Mouse (Mus musculus): ENCODE results near the gene 4930519P11Rik. TPM values are rescaled to one million over a fixed set of nuclear protein-coding genes. Genes with fewer than 3 reads are reported as not detected.

Gene 4930519P11Rik
- polyA plus RNA-seq, 1 experiment from 2014 or later: 0.60 TPM

DNA sequence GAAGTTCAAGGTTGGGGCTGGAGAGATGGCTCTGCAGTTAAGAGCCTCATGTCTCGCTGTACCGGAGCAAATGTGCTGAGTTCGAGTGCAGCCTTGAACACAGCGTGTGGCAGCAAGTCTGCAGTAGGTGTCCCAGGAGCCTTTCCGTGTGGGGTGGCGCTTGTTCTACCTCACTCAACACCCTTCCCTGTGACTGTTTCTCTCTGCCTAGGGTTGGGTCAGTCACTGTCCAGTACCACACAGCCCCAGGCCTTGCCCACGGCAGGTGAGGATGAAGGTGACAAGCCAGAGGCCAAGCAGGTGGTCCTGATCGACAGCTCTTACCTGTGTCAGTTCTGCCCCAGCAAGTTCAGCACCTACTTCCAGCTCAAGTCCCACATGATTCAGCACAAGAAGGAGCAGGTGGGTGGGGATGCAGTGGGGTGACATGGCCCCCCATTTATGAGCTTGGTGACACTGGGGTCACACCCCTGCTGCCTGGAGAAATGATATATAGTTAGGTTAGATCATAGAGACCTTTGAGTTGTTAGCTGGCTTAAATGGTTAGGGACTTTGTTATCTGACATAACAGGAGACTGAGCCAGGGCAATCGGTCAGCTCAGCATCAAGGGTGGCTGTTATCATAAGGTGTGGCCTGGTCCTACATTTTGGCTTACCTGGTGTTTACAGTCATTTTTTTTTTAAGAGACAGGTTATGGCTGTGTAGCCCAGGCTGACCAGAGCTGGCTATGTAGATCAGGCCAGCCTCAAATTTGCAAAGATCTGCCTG is 20.8 kb upstream of the 4930519P11Rik start:
- H3K4me2 ChIP-seq: no peak overlapping the region
- 94% methylated on average over 9 of the region's 9 CpGs for WGBS
- DNase-seq (ENCODE audit: low spot score, missing footprints): no peak

DNA sequence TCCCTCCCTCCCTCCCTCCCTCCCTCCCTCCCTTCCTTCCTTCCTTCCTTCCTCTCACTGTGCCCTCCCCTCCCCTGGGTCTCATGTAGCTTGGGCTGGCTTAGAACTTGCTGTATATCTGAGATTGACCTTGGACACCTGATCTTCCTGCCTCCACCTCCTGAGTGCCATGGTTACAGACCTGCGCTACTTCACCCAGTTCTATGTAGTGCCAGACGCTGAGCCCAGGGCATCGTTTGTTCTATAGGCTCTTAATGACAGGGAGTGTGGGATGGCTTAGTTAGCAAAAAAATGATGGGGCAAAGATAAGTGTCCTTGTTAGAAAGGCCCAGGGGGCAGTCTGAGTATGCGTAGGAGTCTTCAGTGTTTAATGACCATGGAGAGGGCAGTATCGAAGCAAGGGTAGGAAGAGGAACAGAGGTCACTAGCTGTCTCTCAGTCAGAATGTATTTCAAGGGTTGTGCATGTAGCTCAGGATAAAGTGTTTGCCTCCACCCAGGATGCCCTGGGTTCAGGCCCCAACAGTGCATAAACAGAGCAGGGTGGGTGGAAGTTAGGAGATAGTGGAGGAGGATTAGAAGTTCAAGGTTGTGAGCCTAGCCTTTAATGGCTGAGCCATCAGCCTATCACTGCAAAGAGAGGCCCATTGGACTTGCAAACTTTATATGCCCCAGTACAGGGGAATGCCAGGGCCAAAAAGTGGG is 20.0 kb upstream of the 4930519P11Rik start:
- no peak overlapping the region for H3K27ac ChIP-seq (ENCODE audit: low read depth, low read length)
- no peak overlapping the region for H3K4me3 ChIP-seq (ENCODE audit: low read depth, low read length)
- DNase-seq (ENCODE audit: low spot score, missing footprints): no peak
- ATAC-seq (ENCODE audit: low FRiP score): no peak
- H3K4me2 ChIP-seq: no peak overlapping the region
- no peaks in the 10 kb centered on the region for H3K27me3 ChIP-seq (ENCODE audit: control insufficient read depth, insufficient read depth, low read length)
- 95% methylated on average over 5 of the region's 5 CpGs for whole genome bisulfite sequencing
- peaks cover 3% of the 10 kb centered on the region; the same call in 1 of the 2 replicates for H3K9me3 ChIP-seq (ENCODE audit: control insufficient read depth, low read length)
- peaks cover 8% of the 10 kb centered on the region for H3K36me3 ChIP-seq (ENCODE audit: control insufficient read depth, insufficient read depth, low read length)
- H3K4me1 ChIP-seq (ENCODE audit: control insufficient read depth, insufficient read depth, low read length): no peaks in the 10 kb centered on the region
- no peak overlapping the region for H3K9ac ChIP-seq (ENCODE audit: low read length)

More for the DNA sequence above, 20.8 kb upstream of the 4930519P11Rik start:
- H3K9me3 ChIP-seq (ENCODE audit: control insufficient read depth, low read length): peaks cover 7% of the 10 kb centered on the region; the same call in 1 of the 2 replicates
- H3K4me1 ChIP-seq (ENCODE audit: control insufficient read depth, insufficient read depth, low read length): no peaks in the 10 kb centered on the region
- H3K36me3 ChIP-seq (ENCODE audit: control insufficient read depth, insufficient read depth, low read length): peaks cover 12% of the 10 kb centered on the region
- H3K27me3 ChIP-seq (ENCODE audit: control insufficient read depth, insufficient read depth, low read length): no peaks in the 10 kb centered on the region
- H3K27ac ChIP-seq (ENCODE audit: low read depth, low read length): no peak overlapping the region
- no peak overlapping the region for H3K9ac ChIP-seq (ENCODE audit: low read length)
- ATAC-seq (ENCODE audit: low FRiP score): no peak
- H3K4me3 ChIP-seq (ENCODE audit: low read depth, low read length): no peak overlapping the region

DNA sequence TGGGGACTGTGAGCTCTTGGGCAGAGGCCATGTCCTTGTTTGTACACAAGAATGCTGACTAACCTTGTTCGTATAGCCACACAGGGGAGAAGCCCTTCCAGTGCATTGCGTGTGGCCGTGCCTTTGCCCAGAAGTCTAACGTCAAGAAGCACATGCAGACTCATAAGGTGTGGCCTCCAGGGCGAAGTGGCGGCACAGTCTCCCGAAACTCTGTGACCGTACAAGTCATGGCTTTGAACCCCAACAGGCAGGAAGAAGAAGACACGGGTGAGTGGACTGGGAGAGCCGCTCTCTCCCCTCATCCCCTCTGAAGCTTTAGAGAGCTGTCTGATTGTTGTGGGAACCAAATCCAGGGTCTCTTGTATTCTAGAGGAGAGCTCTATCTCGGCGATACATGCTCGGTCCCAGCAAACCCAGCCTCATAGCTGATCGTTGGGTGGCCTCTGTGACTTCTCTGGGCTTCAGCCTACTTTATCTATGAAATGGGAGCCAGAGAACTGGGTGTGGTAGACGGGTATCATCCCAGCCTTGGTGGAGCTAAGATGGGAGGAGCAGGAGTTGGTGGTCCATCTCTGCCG is 19.1 kb upstream of the 4930519P11Rik start:
- 0 out of 2 replicates have a peak, but pooled peaks cover 2% of the 10 kb centered on the region for H3K36me3 ChIP-seq (ENCODE audit: control insufficient read depth, insufficient read depth, low read length)
- no peak overlapping the region for H3K27ac ChIP-seq (ENCODE audit: low read depth, low read length)
- H3K4me1 ChIP-seq (ENCODE audit: control insufficient read depth, insufficient read depth, low read length): no peaks in the 10 kb centered on the region
- ATAC-seq (ENCODE audit: low FRiP score) (no peak), DNase-seq (ENCODE audit: low spot score, missing footprints) (no peak)
- 91% methylated on average over 16 of the region's 16 CpGs for WGBS
- no peak overlapping the region for H3K4me3 ChIP-seq (ENCODE audit: low read depth, low read length)
- no peaks in the 10 kb centered on the region for H3K9me3 ChIP-seq (ENCODE audit: control insufficient read depth, low read length)
- no peak overlapping the region for H3K9ac ChIP-seq (ENCODE audit: low read length)
- H3K27me3 ChIP-seq (ENCODE audit: control insufficient read depth, insufficient read depth, low read length): no peaks in the 10 kb centered on the region
- H3K4me2 ChIP-seq: no peak overlapping the region

DNA sequence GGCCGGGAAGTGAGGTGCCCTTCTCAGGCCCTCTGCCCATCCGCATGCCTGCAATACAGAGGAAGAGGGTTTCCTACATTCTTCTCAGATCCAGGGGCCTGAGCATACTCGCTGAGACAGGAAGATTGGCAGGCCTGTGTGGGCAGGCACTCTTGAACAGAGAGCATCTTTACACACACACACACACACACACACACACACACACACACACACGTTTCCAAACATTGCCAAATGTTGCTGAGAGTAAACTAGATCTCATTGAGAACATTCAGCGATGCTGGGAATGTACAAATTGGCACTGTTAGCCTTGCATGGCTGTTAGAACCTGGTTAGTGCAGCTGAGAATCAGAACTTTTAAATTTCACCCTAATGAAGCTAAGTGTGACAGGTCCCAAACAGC is 17.3 kb upstream of the 4930519P11Rik start:
- Histone ChIP-seq H3K36me3 (ENCODE audit: control insufficient read depth, insufficient read depth, low read length) (no peaks in the 10 kb centered on the region), H3K27me3 (ENCODE audit: control insufficient read depth, insufficient read depth, low read length) (no peaks in the 10 kb centered on the region), H3K4me2 (no peak overlapping the region), H3K4me3 (ENCODE audit: low read depth, low read length) (no peak overlapping the region), H3K27ac (ENCODE audit: low read depth, low read length) (no peak overlapping the region), H3K9me3 (ENCODE audit: control insufficient read depth, low read length) (no peaks in the 10 kb centered on the region), H3K9ac (ENCODE audit: low read length) (no peak overlapping the region), H3K4me1 (ENCODE audit: control insufficient read depth, insufficient read depth, low read length) (no peaks in the 10 kb centered on the region)
- no peak for ATAC-seq (ENCODE audit: low FRiP score)
- DNase-seq (ENCODE audit: low spot score, missing footprints): no peak
- WGBS: 91% methylated on average over 5 of the region's 5 CpGs

DNA sequence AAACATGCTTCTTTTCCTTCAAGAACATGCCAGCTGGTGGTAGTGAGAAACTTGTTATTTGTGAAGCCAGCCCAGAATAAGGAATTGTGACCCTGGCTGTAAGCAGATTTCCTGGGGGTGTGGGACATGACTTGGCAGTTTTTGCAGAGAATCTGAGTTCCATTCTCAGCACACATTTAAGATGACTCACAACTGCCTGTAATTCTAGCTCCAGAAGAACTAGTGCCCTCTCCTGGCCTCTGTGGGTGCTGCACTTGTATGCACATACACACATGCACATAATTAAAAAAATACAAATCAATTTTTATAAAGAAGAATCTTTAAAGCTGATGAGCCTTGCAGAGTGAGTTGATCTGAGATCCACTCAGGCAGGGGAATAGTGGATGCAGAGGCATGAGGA is 10.9 kb upstream of the 4930519P11Rik start:
- ATAC-seq (ENCODE audit: low FRiP score): no peak
- H3K4me1 ChIP-seq (ENCODE audit: control insufficient read depth, insufficient read depth, low read length): no peaks in the 10 kb centered on the region
- no peak overlapping the region for H3K4me3 ChIP-seq (ENCODE audit: low read depth, low read length)
- H3K36me3 ChIP-seq (ENCODE audit: control insufficient read depth, insufficient read depth, low read length): 0 out of 2 replicates have a peak, but pooled peaks cover 5% of the 10 kb centered on the region
- no peak overlapping the region for H3K4me2 ChIP-seq
- peaks cover 4% of the 10 kb centered on the region; the same call in 1 of the 2 replicates for H3K9me3 ChIP-seq (ENCODE audit: control insufficient read depth, low read length)
- H3K27ac ChIP-seq (ENCODE audit: low read depth, low read length): no peak overlapping the region
- H3K27me3 ChIP-seq (ENCODE audit: control insufficient read depth, insufficient read depth, low read length): no peaks in the 10 kb centered on the region
- H3K9ac ChIP-seq (ENCODE audit: low read length): no peak overlapping the region
- DNase-seq (ENCODE audit: low spot score, missing footprints): no peak

DNA sequence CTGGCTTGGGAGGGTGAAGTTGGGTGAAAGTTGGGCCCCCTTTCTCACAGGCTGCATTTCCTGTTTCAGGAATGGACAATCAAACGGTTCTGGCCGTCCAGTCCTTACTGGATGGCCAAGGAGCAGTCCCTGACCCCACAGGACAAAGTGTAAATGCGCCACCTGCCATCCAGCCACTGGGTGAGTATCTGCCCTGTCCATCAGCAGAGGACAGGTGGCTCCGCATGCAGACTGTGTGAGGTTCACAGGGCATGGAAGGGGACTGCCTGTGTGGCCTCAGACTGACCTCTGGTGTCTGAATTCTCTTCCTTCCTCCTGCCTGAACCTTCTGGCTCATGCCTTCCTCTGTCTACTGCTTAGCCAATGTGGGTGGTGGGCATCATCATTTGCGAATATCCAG is 8.4 kb upstream of the 4930519P11Rik start:
- H3K4me2 ChIP-seq: no peak overlapping the region
- WGBS: 75% methylated on average over 5 of the region's 5 CpGs

DNA sequence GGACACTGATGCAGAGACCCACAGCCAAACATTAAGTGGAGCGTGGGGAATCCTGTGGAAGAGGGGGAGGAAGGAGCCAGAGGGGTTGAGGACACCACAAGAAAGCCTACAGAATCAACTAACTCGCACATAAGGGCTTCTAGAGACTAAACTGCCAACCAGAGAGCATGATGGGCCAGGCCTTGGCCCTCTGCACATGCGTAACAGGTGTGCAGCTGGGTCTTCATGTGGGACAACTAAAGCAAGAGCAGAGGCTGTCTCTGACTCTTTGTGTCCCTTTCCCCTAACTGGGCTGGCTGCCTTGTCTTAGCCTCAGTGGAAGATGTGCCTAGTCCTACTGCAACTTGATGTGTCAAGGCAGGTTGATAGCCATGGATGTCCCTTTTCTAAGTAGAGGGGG is 3.8 kb upstream of the 4930519P11Rik start:
- Histone ChIP-seq H3K27ac (ENCODE audit: low read depth, low read length) (no peak overlapping the region), H3K36me3 (ENCODE audit: control insufficient read depth, insufficient read depth, low read length) (no peaks in the 10 kb centered on the region), H3K4me1 (ENCODE audit: control insufficient read depth, insufficient read depth, low read length) (peaks cover 10% of the 10 kb centered on the region), H3K9me3 (ENCODE audit: control insufficient read depth, low read length) (no peaks in the 10 kb centered on the region), H3K4me2 (no peak overlapping the region), H3K9ac (ENCODE audit: low read length) (no peak overlapping the region), H3K4me3 (ENCODE audit: low read depth, low read length) (no peak overlapping the region), H3K27me3 (ENCODE audit: control insufficient read depth, insufficient read depth, low read length) (no peaks in the 10 kb centered on the region)
- 91% methylated on average over 3 of the region's 3 CpGs for WGBS
- DNase-seq (ENCODE audit: low spot score, missing footprints) (no peak), ATAC-seq (ENCODE audit: low FRiP score) (no peak)

More for the DNA sequence above, 8.4 kb upstream of the 4930519P11Rik start:
- Histone ChIP-seq H3K36me3 (ENCODE audit: control insufficient read depth, insufficient read depth, low read length) (0 out of 2 replicates have a peak, but pooled peaks cover 5% of the 10 kb centered on the region), H3K4me1 (ENCODE audit: control insufficient read depth, insufficient read depth, low read length) (no peaks in the 10 kb centered on the region), H3K9me3 (ENCODE audit: control insufficient read depth, low read length) (peaks cover 4% of the 10 kb centered on the region; the same call in 1 of the 2 replicates), H3K4me3 (ENCODE audit: low read depth, low read length) (no peak overlapping the region), H3K9ac (ENCODE audit: low read length) (no peak overlapping the region), H3K27ac (ENCODE audit: low read depth, low read length) (no peak overlapping the region), H3K27me3 (ENCODE audit: control insufficient read depth, insufficient read depth, low read length) (no peaks in the 10 kb centered on the region)
- ATAC-seq (ENCODE audit: low FRiP score) (no peak), DNase-seq (ENCODE audit: low spot score, missing footprints) (no peak)

DNA sequence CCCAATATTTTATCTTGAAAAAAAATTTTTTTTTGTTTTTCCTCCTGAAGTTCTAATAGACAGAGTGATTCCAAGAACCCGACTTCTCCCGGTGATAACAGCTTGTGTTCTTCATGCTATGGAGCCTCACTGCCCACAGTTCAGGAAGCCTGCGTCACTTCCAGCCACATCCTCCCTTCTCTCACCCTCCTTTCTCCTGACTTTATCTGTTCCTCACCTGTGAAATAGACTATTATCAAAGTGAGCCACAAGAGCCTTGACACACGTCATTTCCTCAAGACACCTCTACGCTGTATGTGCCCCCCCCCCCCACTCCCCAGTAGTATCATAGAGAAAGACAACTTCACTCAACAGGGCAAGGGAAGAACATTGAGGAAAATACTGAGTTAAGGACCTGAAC is 2.4 kb upstream of the 4930519P11Rik start:
- Histone ChIP-seq H3K36me3 (ENCODE audit: control insufficient read depth, insufficient read depth, low read length) (no peaks in the 10 kb centered on the region), H3K4me2 (no peak overlapping the region), H3K9ac (ENCODE audit: low read length) (no peak overlapping the region), H3K4me3 (ENCODE audit: low read depth, low read length) (no peak overlapping the region), H3K4me1 (ENCODE audit: control insufficient read depth, insufficient read depth, low read length) (peaks cover 10% of the 10 kb centered on the region), H3K27me3 (ENCODE audit: control insufficient read depth, insufficient read depth, low read length) (no peaks in the 10 kb centered on the region), H3K27ac (ENCODE audit: low read depth, low read length) (no peak overlapping the region), H3K9me3 (ENCODE audit: control insufficient read depth, low read length) (no peaks in the 10 kb centered on the region)
- 89% methylated on average over 5 of the region's 5 CpGs for WGBS
- ATAC-seq (ENCODE audit: low FRiP score): no peak
- no peak for DNase-seq (ENCODE audit: low spot score, missing footprints)
